Mouse (Mus musculus) G1E (cell line): ENCODE measurements around the gene Tulp2. TPM values are rescaled to one million over a fixed set of nuclear protein-coding genes. Genes with fewer than 3 reads are reported as not detected.

ENCODE experiments used
- ATAC-seq: 2 replicates; pipeline ENCODE4 v1.8.0; 2016; ENCODE audit warnings: mild to moderate bottlenecking; ENCODE audit not compliant: insufficient number of reproducible peaks, poor library complexity, low FRiP score, severe bottlenecking; ENCODE audit errors: extremely low read depth
- DNase-seq: peaks from one replicate; pipeline ENCODE4 v3.0.0; 2012; ENCODE audit warnings: low spot score
- H3K27me3 ChIP-seq: 2 replicates; pipeline ENCODE4 v1.6.1; 2012; ENCODE audit warnings: mild to moderate bottlenecking, low read length, inconsistent platforms; ENCODE audit not compliant: insufficient read depth
- H3K36me3 ChIP-seq: replicated peaks from 2 replicates; pipeline ENCODE3; 2012; ENCODE audit warnings: mild to moderate bottlenecking, inconsistent platforms
- H3K4me1 ChIP-seq: 2 replicates; pipeline ENCODE4 v1.6.1; 2012; ENCODE audit warnings: low read depth, low read length, inconsistent platforms, mixed read lengths; ENCODE audit not compliant: insufficient read depth
- H3K4me3 ChIP-seq: 2 replicates; pipeline ENCODE4 v1.5.1; 2012; ENCODE audit warnings: low read depth, mild to moderate bottlenecking, inconsistent platforms, low read length, moderate library complexity, mixed read lengths
- H3K9me3 ChIP-seq: replicated peaks from 2 replicates; pipeline ENCODE4 v1.6.1; 2012; ENCODE audit warnings: inconsistent platforms
- CTCF ChIP-seq: IDR thresholded peaks from 2 replicates; pipeline ENCODE4 v1.5.1; 2012; ENCODE audit warnings: low read depth, low read length, inconsistent platforms, mixed read lengths
- GATA1 ChIP-seq: IDR thresholded peaks from 2 replicates; pipeline ENCODE4 v1.6.1; 2012; ENCODE audit warnings: borderline replicate concordance, low read length, inconsistent platforms, mixed read lengths
- GATA2 ChIP-seq: IDR thresholded peaks from 2 replicates; pipeline ENCODE4 v1.6.1; 2012; ENCODE audit warnings: low read depth, low read length, inconsistent platforms, borderline replicate concordance
- POLR2AphosphoS5 ChIP-seq: IDR thresholded peaks from 2 replicates; pipeline ENCODE4 v1.6.1; 2012; ENCODE audit warnings: low read depth, low read length, inconsistent platforms; ENCODE audit not compliant: insufficient replicate concordance
- TAL1 ChIP-seq: conservative IDR thresholded peaks from 2 replicates; pipeline ENCODE4 v1.6.1; 2012; ENCODE audit warnings: low read depth, low read length, inconsistent platforms, mixed read lengths
- polyA plus RNA-seq: library from polyadenylated mRNA; stranded (reverse); fragments of >175 nt; gene quantifications from 2 replicates; pipeline ENCODE4 v1.2.3, GENCODE M21; 2012
- total RNA-seq, 2 experiments: library from RNA; stranded (forward) in 1 of 2; stranded (reverse) in 1 of 2; fragments of 200-1000 nt in 1 of 2; fragments of >200 nt in 1 of 2; fragmentation: Nextera tagmentation in 1 of 2; gene quantifications; 2 replicates each; pipeline ENCODE4 v1.2.3; 2014 to 2017

The Tulp2 gene
- total and polyA plus RNA-seq, 3 experiments: 0.49 to 1.7 (median 0.98) TPM

DNA sequence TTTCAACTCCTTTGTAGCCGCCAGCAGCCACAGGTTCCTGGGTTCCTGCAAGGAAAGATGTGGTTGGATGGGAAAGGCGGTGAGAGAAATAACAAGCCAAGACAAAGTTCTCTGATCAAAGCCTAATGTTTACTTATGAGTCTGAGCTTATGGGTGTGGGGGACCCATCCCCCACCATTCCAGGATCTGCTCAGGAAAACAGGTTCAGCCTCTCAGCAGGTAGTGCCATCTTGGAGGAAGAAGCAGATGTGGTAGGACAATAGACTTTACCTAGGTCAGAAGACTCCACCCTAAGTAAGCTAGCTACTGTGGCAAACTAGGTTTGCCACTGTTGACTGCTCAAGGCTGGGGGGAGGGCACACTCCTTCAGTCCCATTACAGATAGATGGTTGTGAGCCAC, 83.1 kb downstream of the Tulp2 start:
- H3K27me3 ChIP-seq: no peaks in the 10 kb centered on the region
- ATAC-seq: no peak
- DNase-seq: no peak

DNA sequence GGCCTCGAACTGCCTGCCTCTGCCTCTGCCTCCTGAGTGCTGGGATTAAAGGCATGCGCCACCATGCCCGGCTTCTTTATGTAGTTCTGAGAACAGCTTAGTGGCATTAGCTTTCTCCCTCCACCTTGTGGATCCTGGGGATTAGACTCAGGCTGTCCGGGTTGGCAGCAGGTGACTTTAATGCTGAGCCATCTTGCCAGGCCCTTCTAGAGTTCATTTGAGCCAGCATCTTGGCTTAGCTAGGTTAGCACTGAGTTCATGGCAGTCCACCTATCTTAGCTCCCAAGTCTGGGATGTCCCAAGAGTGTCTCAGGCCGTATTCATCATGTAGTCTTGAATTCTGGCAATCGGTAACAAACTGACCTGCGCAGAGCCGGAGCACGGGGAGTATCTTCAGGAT, 83.8 kb downstream of the Tulp2 start:
- no peak for ATAC-seq
- no peaks in the 10 kb centered on the region for H3K27me3 ChIP-seq
- DNase-seq: no peak
- peaks cover 74% of the 10 kb centered on the region for H3K4me1 ChIP-seq
- TF ChIP-seq TAL1: no peak
- TF ChIP-seq GATA2: no peak
- TF ChIP-seq CTCF: no peak
- no peak for TF ChIP-seq POLR2AphosphoS5
- no peak for TF ChIP-seq GATA1
- no peak overlapping the region for H3K4me3 ChIP-seq
- H3K36me3 ChIP-seq: peaks cover 9% of the 10 kb centered on the region
- no peaks in the 10 kb centered on the region for H3K9me3 ChIP-seq

More for the DNA sequence above, 83.1 kb downstream of the Tulp2 start:
- Histone ChIP-seq H3K36me3 (peaks cover 9% of the 10 kb centered on the region), H3K9me3 (no peaks in the 10 kb centered on the region), H3K4me3 (no peak overlapping the region), H3K4me1 (peaks cover 75% of the 10 kb centered on the region)
- TF ChIP-seq GATA2: no peak
- TF ChIP-seq CTCF: no peak
- TF ChIP-seq GATA1: no peak
- no peak for TF ChIP-seq TAL1
- no peak for TF ChIP-seq POLR2AphosphoS5

DNA sequence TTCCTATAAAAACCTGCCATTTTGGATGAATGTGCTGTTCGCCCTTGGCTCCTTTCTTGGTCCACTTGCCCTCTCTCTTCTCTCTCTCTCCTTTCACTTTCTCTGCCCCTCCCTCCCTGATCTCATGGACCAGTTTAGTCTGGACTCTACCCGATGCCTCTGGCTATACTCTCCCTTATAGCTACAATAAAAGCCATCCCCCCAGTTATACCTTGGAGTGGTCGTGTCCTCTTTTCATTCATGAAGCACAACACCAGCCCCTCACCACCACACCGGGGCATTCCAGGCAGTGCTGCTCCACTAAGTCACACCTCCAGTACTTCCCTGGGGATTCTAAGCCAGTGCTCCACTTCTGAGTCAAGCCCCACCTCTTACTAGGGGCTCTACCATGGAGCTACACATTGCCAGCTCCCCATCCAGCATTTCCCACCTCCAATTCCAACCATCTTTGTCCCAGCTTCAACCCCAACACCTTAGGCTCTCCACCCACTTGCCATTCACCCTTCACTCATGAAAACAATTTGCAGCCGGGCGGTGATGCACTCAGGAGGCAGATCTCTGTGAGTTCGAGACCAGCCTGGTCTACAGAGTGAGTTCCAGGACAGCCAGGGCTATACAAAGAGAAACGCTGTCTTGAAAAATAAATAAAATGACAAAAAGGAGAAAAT, 85.6 kb downstream of the Tulp2 start:
- ATAC-seq (no peak), DNase-seq (no peak)
- H3K9me3 ChIP-seq: no peaks in the 10 kb centered on the region
- no peak for TF ChIP-seq GATA2
- no peak for TF ChIP-seq TAL1
- TF ChIP-seq GATA1: no peak
- TF ChIP-seq POLR2AphosphoS5: no peak
- TF ChIP-seq CTCF: no peak
- peaks cover 72% of the 10 kb centered on the region for H3K4me1 ChIP-seq
- H3K27me3 ChIP-seq: no peaks in the 10 kb centered on the region
- no peak overlapping the region; the same call in 1 of the 2 replicates for H3K4me3 ChIP-seq
- peaks cover 11% of the 10 kb centered on the region for H3K36me3 ChIP-seq

DNA sequence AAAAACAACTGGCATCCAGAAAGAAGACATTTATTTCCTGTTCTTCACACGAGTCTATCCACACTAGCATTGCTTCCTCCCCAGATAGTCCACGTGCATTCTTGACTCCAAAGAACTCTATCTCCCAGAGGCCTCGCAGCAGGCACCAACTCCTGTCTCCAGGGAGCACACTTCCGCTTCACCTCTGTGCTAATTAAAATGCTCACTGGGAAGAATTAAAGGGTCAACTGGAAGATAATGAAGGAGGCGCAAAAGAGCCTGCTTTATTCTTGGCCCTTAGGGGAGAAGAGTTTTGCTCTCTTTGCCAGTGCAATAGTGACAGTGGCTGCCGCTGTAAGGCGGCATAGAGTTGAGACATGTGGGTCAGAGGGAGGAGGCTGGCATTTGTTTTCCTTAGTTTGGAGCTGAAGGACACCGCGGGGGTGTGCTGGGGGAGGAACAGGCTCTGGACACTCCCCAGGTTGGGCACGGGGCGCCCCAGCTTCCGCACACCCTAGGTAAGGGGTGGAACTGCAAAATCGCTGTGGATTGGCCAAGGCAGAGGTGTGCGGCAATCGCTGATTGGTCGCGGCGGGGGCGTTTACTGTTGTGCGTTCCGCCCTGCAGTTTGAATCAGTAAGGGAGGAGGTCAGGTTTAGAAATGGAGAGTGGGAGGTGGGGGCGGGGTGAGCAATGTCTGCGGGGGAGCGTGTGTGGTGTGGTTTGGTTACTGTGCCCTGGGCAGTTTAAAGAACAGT, 86.3 kb downstream of the Tulp2 start:
- H3K4me1 ChIP-seq: peaks cover 72% of the 10 kb centered on the region
- no peaks in the 10 kb centered on the region for H3K9me3 ChIP-seq
- DNase-seq (peak; percentile 92), ATAC-seq (peak; percentile 87)
- TF ChIP-seq GATA2 (no peak), TAL1 (no peak), POLR2AphosphoS5 (no peak), GATA1 (no peak), CTCF (no peak)
- H3K4me3 ChIP-seq: peak overlapping the region; percentile 65
- H3K27me3 ChIP-seq: no peaks in the 10 kb centered on the region
- peaks cover 17% of the 10 kb centered on the region for H3K36me3 ChIP-seq

DNA sequence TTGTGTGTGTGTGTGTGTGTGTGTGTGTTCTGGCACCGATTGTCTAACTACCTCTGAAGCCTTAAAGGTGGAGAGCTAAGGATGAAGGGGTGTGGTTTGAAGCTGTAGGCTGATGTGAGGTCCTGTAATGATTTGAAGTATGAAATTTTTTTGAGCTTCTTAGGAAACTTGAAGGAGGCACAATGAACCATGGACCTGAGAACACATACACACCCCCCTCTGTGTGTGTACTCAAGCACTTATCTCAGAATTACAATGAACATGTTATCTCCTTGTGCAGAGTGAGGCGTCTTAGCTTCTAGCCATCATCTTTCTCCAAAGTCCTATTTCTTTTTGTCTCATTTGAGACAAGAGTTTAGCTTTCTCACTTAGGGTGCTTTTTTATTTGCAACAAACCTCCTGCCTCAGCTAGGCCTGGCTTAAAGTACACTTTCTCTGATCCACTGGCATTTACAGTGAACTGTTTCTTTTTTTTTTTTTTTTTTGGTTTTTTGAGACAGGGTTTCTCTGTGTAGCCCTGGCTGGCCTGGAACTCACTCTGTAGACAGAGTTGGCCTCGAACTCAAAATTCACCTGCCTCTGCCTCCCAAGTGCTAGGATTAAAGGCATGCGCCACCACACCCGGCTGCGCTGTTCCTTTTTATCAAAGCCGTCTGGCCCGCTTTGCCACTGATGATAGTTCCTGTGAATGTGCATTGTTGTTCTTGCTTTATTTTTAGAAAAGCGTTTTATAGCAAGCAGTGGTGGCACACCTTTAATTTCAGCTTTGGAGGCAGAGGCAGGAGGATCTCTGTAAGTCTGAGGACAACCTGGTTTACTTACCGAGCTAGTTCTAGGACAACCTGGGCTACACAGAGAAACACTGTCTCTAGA, 87.2 kb downstream of the Tulp2 start:
- H3K27me3 ChIP-seq: no peaks in the 10 kb centered on the region
- peaks cover 26% of the 10 kb centered on the region for H3K36me3 ChIP-seq
- H3K4me3 ChIP-seq: peak overlapping the region; percentile 65; the same call in 1 of the 2 replicates
- no peaks in the 10 kb centered on the region for H3K9me3 ChIP-seq
- peaks cover 78% of the 10 kb centered on the region for H3K4me1 ChIP-seq
- ATAC-seq: peak; percentile 29; the same call in 1 of the 2 replicates
- peak; percentile 31 for DNase-seq
- TF ChIP-seq POLR2AphosphoS5 (0 out of 2 replicates have a peak, but pooled peaks have one; percentile 53), TAL1 (peak; percentile 69), GATA1 (no peak)

DNA sequence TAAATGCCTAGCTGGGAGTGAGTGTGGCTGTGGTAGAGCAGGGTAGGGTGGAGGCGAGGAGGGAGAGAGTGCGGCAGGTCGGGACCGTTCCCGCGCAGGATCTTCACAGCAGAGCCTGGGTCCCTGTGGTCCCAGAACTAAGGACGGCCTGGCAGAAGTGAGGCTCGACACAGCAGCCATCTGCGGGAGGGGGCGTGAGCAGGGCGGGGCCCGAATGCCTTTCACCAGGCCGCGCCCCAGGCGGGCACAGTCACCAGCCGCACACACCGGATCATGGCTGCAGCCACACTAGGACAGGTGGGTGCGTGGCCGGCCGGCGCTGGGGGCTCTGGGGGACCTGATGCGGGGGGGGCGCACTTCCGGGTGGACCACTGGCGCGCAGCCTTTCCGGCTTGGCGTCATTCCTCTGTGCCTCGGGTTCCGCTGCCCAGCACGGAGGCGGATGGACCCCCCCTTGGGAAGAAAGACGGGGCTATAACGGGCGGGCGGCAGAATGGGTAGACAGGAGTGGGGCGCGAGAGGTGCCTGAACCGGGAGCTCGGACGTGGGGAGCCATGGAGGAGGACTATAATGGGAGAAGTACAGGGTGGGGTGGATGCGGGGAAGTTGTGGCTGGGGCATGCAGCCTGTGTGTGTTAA, 88.5 kb downstream of the Tulp2 start, which contains the start of gene Bcat2:
TSS of gene Bcat2 (plus strand) at position 51 of the 639 bp plus-strand sequence.
- peak; percentile 68 for DNase-seq
- no peak for TF ChIP-seq POLR2AphosphoS5
- TF ChIP-seq GATA2: no peak
- peak; percentile 26; the same call in 1 of the 2 replicates for ATAC-seq
- peak within 1 kb of the TSS; percentile 80 for H3K4me3 ChIP-seq
- peaks cover 85% of the 10 kb centered on the region for H3K4me1 ChIP-seq
- H3K9me3 ChIP-seq: no peaks in the 10 kb centered on the region
- no peaks in the 10 kb centered on the region for H3K27me3 ChIP-seq
- H3K36me3 ChIP-seq: peaks cover 40% of the 10 kb centered on the region
